Mouse (Mus musculus) embryo, embryonic 9.5 days (tissue): ENCODE data around the gene Hsdl1.

Experiments used
- DNase-seq: peaks from one replicate; pipeline ENCODE4 v3.0.0-alpha.2; 2017; ENCODE audit errors: extremely low spot score

The Hsdl1 gene

DNA sequence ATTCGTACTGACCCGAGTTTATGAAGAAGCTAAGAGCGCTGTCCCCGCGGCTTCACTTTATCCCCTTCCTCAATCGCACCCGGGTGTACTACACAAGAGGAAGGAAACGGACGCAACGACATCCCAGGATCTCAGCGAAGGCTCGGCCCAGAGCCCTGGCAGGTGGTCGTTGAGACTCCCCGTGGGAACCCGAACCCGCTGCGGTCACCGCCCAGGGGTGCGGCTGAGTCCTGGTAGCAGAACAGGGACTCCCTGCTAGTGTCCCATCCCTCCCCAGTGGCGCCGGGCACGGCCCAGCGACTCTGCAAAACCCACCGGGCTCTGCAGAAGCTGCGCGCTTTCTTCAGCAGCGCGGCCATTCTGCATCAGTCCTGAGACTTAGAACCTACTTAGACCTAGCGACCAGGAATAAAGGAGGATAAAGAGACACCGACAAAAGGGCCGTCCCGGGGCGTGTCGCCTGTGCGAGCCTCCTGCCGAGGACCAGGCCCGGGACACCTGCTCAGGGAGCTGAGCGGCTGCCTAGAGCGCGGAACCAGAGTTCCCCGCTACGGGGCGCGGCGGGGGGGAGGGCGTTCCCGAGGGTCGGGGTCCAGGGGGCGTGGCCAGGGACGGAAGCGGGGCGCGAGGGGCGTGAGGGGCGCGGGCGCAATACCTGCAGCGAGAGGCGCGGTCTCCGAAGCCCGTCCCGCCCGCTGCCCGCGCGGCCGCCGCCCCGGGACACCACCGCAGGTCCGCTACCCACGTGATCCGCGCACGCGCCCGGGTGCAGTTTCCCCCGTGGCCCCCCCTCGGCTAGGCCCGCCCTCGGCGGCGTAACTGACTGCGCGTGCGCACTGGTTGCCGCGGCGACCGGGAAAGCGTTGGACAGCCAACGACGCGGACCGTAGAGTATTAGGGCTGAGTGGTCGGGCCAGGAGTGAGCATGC, at the start of gene Hsdl1, which contains the start of gene Dnaaf1:
Gene Hsdl1 (minus strand): TSS at position 747 of the 929 bp plus-strand sequence.
Gene Dnaaf1 (plus strand): TSS at position 799 of the 929 bp plus-strand sequence.
- peak; percentile 93 for DNase-seq

DNA sequence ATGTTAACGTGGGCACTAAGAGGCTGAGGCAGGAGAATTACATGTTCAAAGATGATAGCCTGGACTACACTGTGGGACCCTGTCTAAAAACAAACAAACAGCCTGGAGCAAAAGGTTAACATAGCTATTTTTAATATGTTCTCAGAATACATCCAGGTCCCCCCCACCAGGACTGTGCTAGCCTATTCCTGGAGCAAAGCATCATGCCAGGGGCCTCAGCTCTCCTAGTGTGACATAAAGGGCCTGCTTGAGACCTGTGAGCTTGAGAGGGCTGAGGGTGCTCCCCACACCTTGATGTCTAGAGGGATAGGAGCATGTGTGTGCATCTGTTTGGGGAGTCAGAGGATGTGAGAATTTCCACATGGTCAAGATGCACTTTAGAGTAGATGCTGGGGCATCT, 48.8 kb upstream of the Hsdl1 start:
- DNase-seq, result no peak

DNA sequence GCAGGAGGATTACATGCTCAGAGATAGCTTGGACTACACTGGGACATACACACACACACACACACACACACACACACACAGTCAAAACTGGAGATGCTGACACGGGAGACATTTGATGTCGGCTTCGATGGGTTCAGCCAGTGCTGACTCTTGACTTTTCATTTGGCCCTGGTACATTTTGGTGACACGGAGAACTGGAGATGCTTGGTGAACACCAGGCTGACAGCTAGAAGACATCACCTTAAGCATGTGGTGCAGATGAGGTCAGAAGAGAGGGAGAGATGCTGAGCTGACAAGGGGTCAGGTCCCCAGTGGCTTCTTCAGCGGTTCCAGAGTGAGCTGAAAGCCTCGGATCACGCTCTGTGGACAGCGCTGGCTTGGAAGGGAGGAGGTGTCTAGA, 48.1 kb upstream of the Hsdl1 start:
- no peak for DNase-seq

DNA sequence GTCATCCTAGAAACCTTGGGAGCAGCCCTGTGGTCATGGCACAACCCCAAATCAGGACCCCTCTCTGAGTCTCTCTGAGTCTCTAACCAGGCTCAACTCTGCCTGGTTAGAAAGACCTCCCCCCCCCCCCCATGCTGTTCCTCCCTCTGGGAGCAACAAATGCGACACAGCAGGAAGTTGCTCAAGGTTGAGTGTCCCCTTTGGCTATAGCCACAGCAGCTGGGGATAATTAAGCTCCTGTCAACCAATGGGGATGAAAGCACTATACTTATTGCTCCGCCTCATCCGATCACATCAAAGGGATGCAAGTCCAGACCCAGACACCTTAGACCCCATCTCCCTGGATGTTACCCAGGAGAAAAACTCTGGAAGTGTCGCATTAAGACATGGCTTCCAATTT, 47.6 kb upstream of the Hsdl1 start:
- no peak for DNase-seq

DNA sequence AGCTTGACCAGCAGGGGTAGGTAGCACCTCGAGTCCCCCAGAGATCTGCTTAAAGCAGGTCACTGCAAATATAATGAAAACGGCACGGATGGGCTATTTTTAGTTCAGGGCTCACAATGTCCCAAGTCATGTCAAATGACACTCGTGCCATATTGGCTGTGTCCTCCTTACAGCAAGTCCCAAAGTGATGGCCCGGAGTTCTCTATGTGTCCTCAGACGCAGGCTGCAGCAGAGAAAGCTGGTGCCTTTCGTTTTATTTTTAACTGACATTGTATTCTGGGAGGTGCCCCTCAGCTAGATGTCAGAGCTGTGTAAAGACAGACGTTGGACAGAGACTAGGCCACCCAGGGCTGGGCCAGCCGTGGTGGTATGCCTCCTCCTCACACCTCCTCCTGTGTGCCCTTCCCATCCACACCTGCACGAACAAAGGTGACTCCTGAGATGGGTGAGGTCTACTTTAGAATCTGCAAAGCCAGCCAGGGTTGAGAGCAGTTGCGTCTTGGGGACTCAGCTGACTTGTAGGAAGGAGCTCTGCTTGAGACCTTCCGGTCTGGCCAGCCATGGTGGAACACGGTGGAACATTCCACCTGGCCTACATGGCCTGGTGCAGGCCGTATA, 46.0 kb upstream of the Hsdl1 start:
- no peak for DNase-seq

DNA sequence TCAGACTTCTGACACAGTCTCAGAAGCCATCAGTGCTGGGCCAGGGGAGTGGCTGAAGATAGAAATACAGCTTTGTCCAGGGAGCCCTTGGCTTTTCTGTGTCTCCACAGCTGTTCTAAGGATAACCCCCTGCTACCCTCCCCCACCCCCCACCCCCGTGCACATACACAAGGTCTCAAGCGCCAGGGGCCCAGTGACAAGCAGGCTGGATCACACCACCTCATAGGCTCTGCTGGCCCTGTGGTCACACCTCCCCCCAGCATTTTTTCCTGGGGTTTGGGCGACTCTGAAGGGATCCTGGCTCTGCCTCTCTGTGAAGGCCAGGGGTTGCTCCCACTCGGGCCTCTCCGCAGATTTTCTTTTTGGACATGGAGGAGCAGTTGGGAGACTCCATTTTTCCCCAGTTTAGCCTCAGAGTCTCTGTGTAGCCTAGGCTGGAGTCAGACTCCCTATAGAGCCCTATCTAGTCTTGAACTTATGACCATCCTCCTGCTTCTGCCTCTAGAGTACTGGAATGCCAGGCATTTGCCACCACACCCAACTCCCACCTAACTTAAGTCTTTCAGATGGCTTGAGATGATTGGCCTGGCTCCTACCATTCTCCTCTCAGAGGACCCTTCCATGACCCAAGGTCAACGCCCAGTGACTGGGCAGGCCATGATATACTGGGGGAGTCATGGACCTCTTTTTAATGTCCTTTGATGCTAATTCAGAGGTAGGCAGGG, 45.3 kb upstream of the Hsdl1 start:
- DNase-seq, result no peak

DNA sequence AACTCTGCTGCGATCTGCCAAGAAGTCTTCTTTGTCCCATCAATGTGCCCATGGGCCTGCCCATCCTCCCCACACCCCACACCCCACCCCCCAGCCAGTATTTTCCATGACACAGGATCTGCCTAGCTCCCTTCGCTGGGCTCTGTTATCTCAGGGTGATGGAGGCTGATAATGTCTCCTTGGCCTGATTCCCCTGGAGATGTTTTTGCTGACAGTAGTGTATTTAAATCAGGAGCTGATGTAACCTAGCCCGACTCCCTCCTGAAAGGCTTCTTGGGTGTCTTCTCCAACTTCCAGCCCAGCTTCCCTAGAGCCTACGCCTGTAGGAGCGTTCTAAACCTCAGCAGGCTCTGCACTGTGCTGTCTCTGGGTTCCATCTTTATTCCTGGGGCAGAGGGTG, 43.9 kb upstream of the Hsdl1 start:
- DNase-seq, result no peak

DNA sequence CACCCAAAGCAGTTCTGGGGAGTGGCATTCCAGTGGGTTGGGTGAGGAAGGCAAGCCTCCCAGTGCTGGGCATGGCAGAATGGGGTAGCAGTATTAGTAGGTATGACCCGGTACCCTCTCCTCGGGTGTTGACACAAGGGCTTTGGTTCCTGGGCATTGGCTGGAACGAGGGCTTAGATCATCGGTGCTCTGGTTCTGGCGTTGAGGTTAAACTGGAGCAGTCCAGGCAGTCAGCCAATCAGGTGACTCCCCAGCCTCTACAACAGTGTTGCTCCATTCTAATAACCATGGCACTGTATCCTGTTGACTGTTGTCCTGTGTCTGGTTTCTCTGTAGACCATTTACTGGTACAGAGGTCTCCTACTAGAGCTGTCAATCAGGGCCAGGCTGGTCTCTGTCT, 42.6 kb upstream of the Hsdl1 start:
- DNase-seq, result no peak

DNA sequence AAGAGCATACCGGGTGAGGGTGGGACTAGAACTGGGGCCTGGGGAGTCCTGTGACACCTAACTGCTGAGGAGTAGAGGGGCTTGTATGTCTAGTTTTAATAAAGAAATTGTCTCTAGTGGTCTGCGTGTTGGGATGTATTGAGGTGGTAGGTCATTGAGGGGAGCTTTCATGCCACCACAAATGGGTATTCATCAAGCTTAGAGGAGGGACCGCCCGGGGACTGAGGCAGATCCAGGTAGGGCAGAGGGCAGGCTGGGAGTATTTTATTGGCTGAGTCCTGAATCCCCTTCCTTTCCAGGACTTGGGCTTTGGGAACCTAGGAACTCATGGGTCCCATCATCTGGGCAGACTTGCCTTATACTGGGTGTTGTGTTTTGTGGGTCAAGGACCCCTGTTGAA, 41.8 kb upstream of the Hsdl1 start:
- no peak for DNase-seq

DNA sequence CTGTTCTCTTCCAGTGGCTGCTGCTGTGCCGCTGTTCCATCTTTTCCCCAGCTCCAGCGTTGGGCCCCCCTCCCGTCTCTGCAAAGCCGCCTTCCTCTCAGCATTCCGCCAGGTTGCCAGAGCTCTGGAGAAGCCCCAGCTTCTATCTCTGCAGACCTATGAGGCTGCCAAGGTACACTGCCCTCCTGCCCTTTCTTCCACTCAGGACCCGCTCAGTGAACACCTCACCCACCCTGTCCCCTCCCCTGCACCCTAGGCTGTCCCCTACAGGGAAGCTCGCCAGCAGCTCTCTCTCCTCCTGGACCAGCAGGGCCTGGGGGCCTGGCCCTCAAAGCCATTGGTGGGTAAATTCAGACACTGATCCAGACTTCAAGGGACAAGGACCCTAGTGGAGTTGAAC, 41.4 kb upstream of the Hsdl1 start:
- no peak for DNase-seq

DNA sequence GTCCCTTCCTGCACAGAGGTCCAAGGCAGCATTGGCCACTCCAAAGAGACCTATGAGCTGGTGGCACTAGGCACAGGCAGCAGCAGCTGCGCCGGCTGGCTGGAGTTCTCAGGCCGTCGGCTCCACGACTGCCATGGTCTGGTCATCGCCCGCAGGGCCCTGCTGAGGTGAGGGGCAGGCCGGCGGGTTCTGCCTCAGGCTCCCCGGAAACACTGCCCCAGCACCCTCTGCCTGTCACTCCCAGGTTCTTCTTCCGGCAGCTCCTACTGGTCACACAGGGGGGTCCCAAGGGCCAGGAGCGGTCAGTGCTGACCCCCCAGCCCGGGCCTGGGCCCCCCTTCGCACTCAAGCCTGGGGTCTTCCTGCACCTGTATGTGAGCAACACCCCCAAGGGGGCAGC, 40.1 kb upstream of the Hsdl1 start:
- DNase-seq, result no peak

DNA sequence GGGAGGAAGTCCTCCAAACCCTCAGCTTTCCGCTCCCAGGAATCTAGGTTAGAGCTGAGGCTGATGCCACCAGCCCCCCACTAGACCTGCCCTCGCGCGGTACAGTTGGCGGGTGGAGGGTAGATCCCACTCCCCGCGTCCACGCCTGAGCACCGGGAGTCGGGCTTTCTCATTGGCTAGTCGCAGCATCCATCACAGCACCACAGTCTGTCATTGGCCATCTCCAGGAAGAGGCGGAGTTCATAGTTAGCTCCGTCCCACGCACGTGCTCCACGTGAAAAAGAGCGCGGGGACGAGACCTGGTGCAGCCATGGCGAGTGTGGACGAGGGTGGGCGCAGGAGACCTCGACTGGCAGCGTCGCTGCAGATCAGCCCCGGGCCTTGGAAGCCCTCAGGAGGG, 37.5 kb upstream of the Hsdl1 start, which contains the start of gene Adad2:
Gene Adad2 (plus strand): TSS at position 277 of the 400 bp plus-strand sequence.
- DNase-seq, result no peak

DNA sequence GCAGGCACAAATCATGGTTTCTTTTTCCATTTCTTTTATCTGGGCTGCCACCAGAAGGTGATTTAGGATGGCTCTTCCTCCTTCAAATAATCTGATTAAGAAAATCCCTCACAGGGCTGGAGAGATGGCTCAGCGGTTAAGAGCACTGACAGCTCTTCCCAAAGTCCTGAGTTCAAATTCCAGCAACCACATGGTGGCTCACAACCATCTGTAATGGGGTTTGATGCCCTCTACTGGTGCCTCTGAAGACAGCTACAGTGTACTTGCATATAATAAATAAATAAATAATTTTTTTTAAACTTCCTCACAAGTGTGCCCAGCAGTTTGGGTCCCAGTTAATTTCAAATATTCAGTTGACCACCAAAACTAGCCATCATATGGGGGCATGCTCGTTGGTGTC, 31.2 kb upstream of the Hsdl1 start:
- no peak for DNase-seq

DNA sequence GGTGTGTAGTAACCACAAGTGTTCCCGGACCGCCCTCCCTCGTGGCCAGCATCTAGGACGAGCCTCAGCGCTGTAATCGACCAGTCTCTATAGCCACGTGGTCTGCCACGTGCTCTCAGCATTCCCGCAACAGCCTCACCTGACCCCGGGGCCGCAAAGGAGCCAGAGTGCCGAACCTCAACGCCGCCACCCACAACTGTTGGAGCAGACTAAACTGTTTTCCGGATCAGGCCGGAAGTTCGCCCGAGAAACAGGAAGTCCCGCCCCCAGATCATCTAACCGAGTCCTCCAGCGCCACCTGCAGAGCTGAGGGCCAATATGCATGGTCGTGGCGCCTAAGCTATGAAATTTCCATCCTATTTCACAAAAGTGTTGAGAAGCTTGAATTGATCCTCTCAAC, 30.0 kb upstream of the Hsdl1 start, which contains the start of gene Taf1c:
Gene Taf1c (minus strand): TSS at position 227 of the 400 bp plus-strand sequence.
- DNase-seq, result peak; percentile 90

DNA sequence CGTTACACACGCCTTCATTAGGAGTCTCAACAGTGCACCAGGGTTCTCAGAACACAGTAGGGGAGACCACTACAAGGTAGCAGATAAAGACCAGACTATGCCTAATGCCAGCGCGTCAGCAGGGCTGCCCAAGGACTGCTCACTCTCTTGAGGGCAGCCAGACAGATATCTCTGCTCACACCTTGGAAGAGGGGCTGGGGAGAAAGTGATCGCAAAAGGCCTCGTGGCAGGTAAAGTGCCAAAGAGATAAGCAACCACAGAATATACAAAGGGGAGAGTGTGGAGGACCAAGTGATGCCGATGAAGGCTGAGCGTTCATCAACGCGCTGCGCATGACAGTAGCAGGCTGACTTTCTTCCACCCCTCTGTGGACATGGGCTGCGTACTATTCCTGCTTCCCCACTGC, 29.4 kb upstream of the Hsdl1 start:
- no peak for DNase-seq

DNA sequence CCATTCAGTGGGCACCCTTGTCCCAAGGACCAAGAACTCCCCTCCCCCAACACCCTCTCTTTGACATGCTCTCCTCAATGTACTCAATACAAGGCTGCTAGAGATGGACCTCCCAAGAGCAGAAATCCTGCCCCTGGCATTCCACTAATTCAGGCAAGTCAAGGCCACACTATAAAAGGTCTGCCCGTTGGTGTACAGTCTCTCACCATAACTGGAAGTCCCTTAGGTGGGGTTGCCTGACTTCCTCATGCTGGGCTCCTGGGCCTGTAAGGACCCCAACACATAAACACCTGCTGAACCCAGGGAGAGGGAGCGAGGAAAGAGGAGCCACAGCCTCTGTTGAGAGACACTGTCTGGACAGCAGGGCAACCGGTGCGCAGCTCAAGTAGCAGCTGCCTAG, 28.8 kb upstream of the Hsdl1 start:
- DNase-seq, result no peak

DNA sequence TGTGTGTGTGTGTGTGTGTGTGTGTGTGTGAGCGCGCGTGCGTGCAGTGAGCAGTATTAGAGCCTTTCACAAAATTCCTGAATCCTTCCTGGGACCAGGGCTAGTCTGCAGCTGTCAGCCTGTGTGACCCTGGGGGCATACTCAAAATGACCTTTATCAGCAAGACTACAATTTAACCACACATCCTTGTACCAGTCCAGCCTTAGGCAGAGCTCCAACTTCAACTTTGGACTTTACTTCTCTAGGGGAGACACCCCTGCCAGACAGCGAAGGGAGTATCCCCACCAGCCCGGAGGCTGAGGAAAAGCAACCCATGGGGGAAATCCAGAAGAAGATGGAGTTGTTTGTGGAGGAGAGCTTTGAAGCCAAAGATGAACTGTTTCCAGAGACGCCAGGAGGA, 16.5 kb upstream of the Hsdl1 start:
- no peak for DNase-seq

DNA sequence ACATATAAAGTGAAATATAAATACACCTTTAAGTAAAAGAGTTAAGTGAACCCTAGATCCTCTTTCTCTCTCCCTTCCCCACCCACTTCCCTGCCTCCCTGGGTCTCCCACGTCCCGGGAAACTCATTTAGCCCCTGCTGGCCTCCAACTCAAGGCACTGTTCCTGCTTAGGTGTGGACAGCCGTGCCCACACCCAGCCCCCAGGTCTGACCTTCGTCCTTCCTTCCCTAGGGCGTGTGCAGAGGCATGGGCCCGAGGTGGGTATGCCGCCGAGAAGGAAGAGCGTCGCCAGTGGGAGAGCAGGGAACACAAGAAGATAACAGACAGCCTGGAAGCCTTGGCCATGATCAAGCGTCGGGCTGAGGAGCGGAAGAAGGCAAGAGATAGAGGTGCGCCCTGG, 15.4 kb upstream of the Hsdl1 start:
- DNase-seq, result no peak

DNA sequence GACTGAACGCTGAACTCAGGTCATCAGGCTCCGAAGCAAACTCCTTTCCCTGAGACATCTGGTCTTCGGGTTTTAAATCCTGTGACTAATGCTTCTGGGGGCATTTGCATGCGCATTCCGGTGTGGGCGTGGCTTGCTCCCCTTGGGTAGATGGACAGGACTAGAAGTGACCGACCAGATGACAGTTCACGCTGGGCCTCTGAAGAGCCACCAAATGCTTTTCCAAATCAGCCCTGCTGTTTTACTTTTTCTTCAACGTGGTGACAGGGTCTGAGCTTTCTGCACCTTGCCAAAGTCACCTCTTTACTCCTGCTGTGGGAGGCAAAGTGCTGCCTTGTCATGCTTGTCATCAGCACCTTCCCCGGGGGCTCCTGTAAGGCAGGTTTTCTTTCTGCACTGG, 13.9 kb upstream of the Hsdl1 start:
- DNase-seq, result no peak

DNA sequence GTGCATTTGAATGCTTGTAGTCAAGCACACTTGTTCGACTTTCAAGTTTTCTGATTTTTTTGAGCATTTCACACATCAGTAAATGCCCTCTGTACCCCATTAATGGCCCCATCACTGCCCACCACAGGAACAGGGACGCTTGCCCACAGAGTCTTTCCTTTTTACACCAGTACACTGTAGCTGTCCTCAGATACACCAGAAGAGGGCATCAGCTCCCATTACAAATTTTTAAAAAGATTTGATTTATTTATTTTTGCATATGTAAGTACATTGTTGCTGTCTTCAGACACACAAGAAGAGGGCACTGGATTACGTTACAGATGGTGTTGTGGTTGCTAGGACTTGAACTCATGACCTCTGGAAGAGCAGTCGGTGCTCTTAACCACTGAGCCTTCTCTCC, 13.3 kb upstream of the Hsdl1 start:
- DNase-seq, result no peak

DNA sequence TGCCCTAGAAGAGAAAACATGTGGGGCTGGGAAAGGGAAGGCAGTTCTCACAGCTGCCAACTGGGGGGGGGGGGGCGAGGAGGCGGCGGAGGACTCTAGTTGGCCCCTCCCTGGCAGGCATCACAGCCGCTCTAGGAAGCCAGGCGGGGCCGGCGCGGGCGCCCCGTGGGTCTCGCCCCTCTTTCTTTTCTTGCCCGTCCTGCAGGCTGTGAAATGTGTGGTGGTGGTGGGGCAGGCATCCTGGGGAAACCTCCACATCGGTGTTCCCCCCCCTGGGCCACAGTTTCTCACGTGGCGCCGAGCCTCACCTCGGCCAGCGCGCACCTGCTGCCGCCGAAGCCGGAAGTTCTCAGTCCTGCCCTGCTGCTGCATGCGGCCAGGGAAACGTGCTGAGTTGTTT, 10.9 kb upstream of the Hsdl1 start:
- no peak for DNase-seq

DNA sequence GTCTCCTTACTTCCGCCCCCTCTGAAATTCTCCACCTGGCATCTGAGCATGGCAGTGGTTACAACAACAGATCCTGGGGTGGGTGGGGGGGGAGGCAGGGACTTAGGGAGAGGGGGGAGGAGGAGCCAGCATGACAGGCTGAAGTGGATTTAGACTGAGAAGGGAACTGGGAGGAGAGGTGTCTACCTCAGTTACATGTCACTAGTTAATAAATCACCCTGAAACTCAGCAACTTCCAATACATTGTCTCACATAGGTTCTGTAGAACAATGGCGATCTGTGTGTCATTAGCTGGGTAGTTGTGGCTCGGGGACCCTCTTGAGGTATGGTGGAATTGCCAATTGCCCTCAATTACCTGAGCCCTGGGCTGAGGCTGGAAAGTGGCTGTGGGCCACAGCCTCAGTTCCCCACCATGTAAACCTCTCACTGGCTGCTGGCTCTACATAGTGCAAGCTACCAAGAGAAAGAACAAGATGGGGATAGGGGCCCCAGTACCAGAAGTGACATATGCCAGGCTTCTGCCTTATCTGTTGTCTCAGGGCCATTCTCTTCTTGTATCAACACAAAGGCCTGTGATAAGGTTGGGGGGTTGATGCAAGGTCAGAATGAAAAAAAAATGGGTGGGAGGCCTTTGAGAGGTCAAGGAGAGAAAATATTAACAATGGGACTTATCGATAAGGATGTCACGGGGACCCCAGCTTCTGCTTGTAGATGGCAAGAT, 5.6 kb upstream of the Hsdl1 start:
- DNase-seq, result no peak
